Mouse (Mus musculus) left cerebral cortex, adult 9 months (tissue): ENCODE data around the gene Pycard.
"Not testable (repeated sequence)": the region's sequence is repeated elsewhere in the genome, so short reads cannot be mapped to it uniquely, and the experiment has no call there.

Experiments
- DNase-seq, 2 experiments: peaks; one replicate each; pipeline ENCODE4 v3.0.0; 2022; ENCODE audit warnings: low spot score in 2 of 2

The Pycard gene

DNA sequence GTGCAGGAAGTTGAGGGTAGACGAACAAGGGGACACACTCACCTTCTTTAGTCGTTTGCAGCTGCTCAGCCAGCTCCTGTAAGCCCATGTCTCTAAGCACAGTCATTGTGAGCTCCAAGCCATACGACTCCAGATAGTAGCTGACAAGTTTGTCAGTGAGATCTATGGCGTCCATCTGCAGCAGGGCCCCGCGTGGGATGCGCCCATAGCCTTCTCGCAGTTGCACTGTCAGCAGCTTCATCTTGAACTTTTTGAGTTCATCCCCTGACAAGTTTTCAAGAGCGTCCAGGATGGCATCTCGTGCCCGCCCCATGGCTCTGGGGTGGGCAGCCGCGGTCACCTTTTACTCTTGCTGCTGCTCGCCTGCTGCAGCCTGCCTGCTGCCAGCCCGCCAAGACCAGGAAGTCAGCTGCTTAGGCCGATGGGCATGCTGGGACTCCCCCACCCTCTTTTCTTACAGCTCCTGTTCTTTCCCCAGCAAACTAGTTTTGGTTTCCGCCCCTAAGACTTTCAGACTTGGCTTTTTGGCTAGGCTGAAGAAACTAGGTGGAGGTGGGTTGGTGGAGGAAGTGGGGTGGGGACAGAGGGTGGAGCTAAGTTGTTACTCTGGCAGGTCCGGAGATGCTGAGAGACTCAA, at the start of gene Pycard:
TSS of gene Pycard (minus strand) at position 527 of the 637 bp plus-strand sequence.
- peak in 1 of 2 experiments; percentile 20 for DNase-seq

DNA sequence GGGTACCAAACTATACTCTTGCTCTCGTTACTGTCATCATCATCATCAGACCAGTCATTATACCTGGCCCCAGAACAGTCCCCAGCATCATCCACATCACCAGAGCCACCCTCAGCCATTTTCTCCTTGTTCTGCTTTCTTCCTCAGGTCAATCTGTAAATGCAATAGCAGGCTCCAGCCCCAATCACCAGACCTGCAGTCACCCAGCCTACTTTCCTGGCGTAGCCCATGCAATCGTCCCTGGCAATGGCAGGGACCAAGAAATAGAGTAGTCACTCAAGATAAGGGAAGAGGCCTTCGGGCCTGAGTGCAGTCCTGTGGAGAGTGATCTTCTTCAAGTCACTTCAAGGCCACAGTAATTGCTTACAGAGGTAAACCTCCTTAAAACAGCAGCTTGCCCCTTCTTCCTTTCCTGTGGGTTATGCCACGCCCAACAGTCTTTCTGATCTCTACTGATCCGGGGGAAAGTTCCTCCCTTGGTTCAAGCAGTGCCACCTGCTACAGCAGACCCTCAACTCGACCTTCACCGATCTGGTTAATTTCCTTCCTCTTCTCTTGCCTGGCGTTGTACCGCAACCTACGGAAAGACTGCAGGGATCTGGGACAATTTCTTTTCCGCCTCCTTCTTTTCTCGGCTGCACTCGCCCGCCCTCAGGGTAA, 48.6 kb upstream of the Pycard start:
- DNase-seq, result not testable (repeated sequence)

DNA sequence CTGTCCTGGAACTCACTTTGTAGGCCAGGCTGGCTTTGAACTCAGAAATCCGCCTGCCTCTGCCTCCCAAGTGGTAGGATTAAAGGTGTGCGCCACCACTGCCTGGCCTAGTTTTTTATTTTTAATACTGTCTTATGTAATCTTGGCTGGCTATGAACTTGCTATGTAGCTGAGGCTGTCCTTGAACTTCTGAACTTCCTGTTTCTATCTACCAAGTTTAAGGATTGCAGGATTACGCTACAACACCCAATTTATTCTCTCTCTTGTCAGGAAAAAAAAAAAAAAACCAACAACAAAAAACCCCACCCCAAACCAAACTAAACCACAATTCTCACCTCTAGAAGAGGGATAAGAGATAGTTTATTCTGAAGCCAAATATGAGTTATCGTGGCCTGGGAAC, 39.9 kb upstream of the Pycard start:
- no peak for DNase-seq

DNA sequence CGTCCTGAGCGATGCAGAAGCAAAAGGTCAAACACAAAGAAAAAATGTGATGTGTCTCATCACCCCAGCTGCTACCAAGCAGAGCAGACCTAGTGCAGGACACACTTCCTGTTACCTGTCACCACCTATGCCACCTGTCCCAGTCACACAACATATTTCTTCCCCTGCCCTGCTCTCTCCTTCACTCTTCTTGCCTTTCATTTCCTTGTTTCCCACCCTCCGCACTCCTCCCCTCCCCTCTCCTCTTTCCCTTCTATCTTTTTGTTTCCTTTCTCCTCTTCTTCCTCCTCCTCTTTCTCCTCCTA, 39.3 kb upstream of the Pycard start:
- DNase-seq, result no peak

DNA sequence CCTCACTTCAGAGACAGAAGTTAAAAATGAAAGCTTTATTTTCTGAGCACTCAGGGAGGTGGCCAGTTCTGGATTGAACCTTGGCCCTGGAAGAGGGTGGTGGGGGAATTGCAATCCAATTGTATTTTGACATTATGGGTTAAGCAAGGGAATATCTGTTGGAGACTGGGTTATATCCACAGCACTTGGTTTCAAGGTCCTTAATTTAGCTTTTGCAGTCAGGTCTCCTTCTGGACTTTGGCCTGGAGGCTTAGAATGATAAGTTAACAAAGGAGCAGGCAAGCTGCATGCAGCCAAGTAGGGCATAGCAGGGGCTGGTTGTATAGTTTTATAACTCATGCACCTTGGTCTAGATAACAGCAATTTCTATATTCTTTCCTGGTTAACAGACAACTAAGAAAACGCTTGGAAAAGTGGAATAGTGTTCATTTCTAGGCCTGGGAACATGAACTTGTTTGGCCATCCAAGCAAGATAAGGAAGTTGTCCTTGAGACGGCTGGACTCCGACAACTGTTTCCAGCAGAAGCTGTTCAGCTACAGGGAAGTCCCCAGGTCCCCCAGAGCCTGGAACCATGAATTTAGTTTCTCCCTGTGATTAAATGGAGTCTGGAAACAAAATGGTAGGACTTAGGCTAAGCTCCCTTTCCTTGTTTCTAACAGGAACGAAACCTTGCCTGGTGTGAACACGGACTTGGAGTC, 38.8 kb upstream of the Pycard start:
- DNase-seq, result no peak

DNA sequence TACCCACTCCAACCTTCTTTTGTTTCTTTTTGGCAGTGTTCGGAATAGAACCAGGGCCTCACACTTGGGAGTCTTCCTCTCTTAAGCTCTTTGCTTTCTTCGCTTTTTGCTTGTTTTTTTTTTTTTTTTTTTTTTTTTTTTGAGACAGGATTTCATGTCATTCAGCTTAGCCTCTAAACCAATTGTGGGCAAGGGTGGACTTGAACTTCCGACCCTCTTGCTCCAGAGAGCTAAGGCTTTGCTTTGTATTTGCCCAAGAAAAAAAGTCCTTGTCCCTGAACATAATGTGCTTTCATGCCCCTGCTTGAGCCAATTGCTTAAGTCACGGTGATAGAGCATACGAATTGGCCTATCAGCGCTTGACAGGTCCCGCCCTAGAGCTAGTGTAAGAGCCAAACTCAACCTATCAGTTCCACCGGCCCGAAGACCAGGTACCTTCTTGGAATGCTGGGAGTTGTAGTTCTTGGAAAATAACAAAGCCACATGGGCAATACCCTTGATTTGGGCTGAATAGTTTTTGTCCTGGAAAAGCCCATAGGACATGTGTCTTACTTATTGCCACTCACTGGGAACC, 37.8 kb upstream of the Pycard start:
- no peak for DNase-seq

DNA sequence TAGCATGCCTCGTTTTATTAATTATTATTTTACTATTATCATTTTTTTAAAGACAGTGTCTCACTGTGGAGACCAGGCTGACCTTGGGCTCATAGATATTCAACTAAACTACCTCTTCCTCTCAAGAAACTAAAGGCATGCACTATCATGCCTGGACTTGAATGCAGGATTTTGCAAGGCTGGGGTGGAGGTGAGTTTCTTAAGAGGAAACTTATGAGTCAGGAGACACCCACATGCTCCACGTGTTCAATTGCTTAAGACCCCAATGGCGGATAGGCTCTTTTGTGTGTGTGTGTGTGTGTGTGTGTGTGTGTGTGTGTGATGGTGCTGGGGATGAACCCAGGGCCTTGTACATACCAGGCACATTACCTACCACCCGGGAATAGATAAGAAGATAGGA, 31.7 kb upstream of the Pycard start:
- DNase-seq, result no peak

DNA sequence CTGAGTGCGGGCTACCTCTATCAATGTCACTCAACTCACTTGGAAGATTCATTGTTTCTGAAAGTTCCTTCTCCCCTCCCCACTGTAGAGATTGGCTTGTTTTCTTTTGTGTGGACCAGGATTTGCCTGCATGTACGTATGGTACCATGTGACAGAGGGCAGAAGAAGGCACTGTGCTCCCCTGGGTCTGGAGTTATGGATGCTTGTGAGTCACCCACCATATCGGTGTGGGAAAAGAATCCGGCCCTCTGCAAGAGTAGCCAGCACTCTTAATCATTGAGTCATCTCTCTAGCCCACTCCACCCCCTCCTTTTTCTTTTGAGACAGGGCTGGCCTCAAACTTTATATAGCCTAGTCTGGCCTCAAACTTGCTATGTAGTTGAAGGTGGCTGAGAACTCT, 31.3 kb upstream of the Pycard start:
- no peak for DNase-seq

DNA sequence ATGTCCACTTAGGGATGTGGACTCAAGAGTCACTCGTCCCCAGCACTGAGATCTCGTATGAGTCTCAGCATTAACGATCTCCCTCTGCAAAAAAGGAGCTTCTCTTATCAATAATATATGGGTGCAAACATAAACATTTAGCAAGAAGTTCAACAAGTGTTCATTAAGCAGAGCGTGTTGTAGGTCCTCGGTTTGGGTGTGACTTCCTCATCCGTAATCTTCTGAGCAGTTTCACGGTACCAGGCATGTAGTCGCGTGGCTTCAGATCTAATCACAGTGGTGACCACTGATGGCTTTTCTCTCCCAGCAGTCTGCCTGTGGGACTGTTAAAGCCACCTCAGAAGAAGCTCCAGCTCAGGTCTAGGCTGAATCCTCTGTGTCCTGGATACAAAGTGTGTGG, 30.7 kb upstream of the Pycard start:
- no peak for DNase-seq

DNA sequence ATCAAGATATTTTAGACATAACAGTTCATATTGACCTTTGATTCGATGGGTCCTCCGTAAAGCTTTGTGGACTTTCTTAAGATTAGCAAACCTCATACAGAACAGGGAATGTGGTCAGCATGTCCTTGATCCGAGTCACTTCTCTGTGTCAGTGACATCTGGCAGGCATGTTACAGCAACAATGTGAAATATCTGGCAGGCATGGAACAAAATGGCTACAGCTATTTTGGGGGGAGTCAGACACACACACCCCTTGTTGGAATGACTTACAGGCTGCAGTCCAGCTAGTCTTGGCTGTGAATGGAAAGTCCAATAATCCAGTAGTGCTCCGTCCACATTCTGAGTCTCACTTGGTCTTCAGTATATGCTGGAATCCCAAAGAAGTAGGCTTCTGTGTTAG, 29.9 kb upstream of the Pycard start:
- no peak for DNase-seq

DNA sequence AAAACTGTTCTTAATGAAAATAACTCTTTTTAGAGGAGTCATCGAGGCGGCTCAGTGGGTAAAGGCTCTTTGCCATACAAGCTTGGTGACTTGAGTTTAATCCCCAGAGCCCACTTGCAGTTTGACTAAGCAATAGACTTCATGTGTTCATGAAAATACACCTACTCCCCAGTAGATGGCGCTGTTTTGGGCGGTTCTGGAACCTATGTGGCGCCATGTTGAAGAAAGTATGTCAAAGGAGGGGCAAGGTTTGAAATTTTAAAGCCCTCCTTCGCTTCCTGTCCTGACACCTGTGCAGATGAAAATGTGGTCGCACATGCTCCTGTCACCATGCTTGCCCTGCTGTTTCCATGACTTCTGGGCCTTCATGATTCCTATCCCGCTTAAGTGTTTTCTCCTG, 29.3 kb upstream of the Pycard start:
- no peak for DNase-seq

DNA sequence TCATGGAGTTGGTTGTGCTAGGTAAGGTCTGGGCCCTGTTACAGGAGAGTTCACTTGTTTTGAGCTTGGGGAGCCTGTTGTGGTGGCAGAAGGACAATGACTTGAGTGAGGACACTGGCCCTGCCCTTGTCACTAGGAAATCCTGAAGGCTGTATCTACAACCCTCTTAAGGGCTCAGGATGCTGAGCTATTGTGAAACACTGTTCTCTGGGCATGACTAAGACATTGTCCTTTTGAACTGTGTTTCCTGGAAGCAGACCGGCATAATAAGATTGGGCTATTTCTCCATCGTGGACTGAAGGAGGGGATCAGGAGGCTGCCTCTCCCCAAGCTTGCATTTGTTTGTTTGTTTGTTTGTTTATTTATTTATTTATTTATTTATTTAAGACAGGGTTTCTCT, 25.5 kb upstream of the Pycard start:
- no peak for DNase-seq

DNA sequence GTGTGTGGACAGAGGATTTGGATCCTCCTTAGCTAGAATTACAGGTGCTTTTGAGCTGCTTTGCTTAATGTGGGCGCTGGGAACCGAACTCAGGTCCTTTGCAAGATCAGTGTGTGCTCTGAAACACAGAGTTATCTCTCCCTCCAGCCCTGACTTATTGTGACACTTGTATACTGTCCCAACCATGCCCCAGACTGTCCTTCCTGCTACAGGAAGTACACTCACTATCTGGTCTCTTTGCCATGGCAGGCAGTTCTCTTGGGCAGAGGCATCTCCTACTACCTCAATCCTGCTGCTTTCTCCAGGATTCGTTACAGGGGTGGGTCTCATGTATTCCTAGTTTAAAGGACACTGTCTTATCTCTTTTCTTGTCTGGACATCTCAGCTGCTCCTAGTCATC, 24.6 kb upstream of the Pycard start:
- DNase-seq, result no peak

DNA sequence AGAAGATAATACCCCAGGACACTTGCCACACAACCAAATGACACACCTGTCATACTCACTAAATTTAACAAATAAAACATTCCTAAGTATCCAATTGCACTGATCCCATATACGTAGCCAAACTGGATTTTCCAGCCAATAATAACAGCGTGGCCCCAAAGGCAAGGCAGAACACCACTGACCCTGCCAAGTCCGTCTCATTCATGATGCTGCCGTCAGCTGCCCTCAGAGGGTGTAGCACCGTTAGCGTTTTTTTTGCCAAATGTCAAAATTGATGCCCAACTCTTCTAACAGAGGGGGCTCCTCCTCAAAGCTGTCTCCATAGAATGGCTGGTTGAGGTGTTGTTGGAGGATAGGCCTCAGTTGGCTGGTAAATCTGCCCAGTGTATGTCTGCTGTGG, 23.0 kb upstream of the Pycard start:
- no peak for DNase-seq

DNA sequence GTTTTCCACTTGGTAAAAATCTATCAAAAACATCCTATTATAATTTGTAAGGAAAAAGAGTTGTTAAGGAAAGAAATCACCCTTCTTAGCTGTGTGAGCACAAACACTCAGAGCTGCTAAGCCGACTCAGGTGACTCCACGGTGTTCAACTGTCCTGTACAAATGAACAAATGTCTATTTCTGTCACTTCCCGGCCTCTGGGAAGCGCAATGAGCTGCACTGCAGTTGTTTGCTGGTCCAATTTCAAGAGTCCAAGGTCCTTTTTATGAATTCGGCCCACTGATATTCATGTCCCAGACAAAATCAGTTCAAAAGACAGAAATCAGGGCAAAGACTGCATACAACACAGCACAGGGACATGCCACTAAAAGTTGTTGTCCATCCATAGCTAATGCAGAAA, 22.5 kb upstream of the Pycard start:
- DNase-seq, result not testable (repeated sequence)

DNA sequence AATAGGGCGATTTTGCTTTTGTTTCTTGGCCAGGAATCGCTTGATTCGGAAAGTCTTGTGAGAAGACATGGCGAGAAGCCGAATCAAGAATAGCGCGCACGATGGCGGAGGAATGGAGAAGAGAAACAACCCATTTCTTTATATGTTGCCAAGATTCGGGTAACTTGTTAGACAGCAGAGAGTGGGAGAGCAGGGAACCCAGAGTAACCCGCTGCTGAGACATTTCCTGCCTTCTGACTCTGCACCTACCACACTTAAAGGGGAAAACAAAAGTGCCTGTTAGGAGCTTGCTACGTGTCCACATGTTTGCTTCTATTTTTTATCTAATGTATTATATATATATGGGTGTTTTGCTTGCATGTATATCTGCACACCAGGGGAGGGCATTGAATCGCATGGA, 19.4 kb upstream of the Pycard start:
- peak in 1 of 2 experiments; percentile 40 for DNase-seq

DNA sequence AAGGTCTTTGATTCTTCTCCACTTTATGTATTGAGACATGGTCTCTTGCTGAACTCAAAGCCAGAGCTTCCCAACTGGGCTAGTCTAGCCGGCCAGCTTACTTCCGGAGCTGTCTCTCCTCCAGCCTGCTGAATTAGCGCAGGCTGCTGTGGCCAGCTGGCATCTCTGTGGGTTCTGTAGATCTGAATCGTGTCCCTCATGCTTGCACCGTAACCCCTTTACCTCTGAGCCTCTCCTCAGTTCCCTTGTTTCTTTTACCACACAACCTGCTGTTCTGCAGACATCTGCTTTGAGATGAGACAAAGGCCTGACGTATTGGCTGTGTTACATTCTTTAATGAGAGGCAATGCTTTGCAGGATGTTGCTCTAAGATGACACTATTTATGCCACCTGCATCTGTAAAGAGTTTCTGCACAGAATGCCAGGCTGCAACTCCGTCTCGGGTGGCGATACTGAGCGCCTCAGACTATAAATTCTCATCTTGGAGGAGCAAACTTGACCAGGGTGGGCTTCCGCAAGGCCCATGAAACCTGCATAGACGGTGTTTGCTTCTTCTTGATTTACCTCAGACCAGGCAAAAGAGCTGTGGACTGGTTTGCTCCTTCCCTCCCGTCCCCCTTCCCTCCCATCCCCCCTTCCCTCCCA, 18.6 kb upstream of the Pycard start:
- no peak for DNase-seq

DNA sequence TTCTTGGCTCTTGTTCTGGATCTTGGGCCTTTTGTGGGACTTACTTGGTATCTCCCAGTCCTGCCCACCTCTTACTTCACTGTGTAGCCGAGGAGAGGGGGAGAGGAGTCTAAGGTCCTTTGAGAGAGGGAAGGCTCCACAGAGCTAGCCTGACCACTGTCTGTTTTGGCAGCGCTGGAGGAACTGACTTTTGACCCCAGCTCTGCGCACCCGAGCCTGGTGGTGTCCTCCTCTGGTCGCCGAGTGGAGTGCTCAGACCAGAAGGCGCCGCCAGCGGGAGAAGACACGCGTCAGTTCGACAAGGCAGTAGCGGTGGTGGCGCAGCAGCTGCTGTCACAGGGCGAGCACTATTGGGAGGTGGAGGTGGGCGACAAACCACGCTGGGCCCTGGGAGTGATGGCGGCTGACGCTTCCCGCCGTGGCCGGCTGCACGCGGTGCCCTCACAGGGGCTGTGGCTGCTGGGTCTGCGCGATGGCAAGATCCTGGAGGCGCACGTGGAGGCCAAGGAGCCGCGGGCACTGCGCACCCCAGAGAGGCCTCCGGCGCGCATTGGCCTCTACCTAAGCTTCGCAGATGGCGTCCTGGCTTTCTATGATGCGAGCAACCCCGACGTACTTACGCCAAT, 16.2 kb upstream of the Pycard start:
- DNase-seq, result no peak

DNA sequence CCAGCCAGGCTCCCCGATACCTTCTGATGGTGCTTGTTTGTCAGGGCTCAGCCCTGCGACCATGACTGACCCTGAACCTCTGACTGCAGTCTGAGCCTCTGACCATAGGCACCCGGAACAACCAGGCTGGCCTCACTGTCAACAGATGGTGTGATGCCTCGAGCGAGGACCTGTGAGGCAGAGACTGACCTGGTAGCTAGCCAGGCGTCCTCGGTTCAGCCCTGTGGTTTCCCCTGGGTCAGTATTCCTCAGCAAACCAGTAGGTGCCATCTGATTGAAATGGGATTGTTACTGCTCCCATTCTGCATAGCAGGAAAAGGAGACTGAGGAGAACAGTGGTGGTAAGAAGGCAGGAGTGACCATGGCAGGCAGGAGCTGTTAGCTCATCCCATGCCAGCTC, 12.5 kb upstream of the Pycard start:
- no peak for DNase-seq

DNA sequence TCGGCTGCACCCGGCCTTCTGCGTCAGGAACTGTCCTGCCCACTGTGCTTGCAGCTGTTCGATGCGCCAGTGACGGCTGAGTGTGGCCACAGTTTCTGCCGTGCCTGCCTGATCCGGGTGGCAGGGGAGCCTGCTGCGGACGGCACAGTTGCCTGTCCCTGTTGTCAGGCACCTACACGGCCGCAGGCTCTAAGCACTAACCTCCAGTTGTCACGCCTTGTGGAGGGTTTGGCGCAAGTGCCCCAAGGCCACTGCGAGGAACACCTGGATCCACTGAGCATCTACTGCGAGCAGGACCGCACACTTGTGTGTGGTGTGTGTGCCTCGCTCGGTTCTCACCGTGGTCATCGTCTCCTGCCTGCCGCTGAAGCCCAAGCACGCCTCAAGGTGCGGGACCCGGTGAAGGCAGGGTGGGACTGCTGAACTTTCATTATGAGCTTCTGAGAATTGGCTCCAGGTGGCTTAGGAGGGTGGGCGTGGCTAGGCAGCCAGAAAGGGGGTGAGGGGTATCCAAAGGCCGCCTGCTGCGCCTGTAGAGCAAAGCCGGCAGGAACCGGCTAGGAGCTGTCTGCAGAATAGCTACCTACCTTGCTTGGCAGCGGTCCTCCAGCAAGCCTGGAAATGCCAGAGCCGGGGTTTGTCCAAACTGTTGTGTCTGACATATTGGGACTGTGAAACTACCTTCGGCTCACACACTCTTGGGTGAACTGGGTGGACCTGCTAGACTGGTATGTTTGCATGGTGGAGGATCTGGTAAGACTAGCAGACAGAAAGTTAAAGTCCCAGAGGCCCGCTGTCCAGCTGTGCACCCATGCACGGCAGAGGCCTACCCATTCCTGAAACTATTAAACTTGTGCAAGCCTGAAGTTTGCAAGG, 11.1 kb upstream of the Pycard start:
- no peak for DNase-seq

DNA sequence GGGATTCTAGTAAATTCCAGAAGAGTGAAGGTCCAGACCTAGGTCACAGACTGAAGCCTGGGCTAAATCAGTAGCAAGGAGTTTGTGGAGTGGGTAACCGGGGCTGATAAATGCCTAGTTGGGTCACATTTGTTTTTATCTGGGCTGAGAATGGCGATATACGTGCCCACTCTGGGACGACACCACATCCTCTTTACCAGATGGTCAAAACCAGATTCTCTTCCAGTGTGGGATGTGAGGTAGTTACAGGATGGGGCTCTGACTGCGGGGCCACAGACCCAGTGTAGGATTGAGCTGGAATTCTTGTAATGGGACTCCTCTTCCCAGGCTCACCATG, 10.5 kb upstream of the Pycard start:
- DNase-seq, result no peak
